Mouse (Mus musculus): ENCODE measurements around the gene Tmem132c. TPM values are rescaled to one million over a fixed set of nuclear protein-coding genes. Genes with fewer than 3 reads are reported as not detected.
A peak's percentile ranks its signal among the peaks of the same experiment; 100 is the strongest.

Gene Tmem132c
- polyA plus RNA-seq, 1 experiment from 2014 or later, result 30.6 TPM

DNA sequence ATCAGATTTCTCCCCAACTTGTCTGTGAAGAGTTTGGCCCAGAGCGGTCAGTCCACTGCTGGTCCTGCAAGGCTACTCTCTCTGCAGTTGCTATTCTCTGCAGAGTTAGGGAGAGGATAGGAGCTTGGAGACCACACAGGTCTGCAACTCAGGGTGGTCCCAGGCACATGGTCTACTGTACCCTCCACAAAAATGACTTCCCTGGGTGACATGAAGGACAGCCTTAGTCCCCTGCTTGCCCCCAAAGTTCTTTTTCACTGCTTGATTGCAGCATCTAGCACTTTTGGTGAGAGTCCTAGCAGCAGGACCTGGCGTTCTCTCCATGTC, 69.4 kb downstream of the Tmem132c start:
- Histone ChIP-seq H3K9ac (no peak overlapping the region), H3K27ac (no peak overlapping the region), H3K4me3 (no peak overlapping the region), H3K36me3 (no peaks in the 10 kb centered on the region), H3K4me1 (peaks cover 9% of the 10 kb centered on the region), H3K27me3 (no peaks in the 10 kb centered on the region), H3K4me2 (replicated peaks) (no peak overlapping the region), H3K9me3 (replicated peaks) (no peaks in the 10 kb centered on the region)
- 65% methylated on average over 2 of the region's 2 CpGs for WGBS
- ATAC-seq (ENCODE audit: low FRiP score), result no peak

DNA sequence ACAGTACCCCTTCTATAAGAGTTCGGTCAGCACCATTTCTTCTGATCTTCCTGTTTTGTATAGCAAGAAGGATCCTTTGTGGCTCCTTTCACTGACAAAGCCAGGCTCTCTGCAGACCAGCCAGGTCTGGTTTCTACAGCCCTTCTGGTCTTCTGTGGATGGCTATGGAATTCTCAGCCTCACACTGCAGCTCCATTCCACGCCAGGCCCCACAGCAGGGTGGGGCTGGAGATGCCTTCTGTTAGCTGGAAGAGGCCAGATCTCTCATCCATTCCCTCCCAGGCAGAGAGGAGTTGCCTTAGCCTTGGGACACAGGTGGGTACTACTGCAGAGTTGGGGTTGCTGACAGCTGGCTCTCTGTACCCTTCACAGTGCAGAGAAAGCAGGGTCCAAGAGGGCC, 72.0 kb downstream of the Tmem132c start:
- H3K27ac ChIP-seq, result no peak overlapping the region
- no peaks in the 10 kb centered on the region for H3K36me3 ChIP-seq
- no peak for ATAC-seq (ENCODE audit: low FRiP score)
- peaks cover 10% of the 10 kb centered on the region for H3K4me1 ChIP-seq
- H3K9me3 ChIP-seq (replicated peaks), result no peaks in the 10 kb centered on the region
- no peaks in the 10 kb centered on the region for H3K27me3 ChIP-seq
- H3K4me2 ChIP-seq (replicated peaks), result no peak overlapping the region
- WGBS, result 84% methylated on average over 2 of the region's 2 CpGs
- no peak overlapping the region for H3K9ac ChIP-seq
- no peak overlapping the region for H3K4me3 ChIP-seq

DNA sequence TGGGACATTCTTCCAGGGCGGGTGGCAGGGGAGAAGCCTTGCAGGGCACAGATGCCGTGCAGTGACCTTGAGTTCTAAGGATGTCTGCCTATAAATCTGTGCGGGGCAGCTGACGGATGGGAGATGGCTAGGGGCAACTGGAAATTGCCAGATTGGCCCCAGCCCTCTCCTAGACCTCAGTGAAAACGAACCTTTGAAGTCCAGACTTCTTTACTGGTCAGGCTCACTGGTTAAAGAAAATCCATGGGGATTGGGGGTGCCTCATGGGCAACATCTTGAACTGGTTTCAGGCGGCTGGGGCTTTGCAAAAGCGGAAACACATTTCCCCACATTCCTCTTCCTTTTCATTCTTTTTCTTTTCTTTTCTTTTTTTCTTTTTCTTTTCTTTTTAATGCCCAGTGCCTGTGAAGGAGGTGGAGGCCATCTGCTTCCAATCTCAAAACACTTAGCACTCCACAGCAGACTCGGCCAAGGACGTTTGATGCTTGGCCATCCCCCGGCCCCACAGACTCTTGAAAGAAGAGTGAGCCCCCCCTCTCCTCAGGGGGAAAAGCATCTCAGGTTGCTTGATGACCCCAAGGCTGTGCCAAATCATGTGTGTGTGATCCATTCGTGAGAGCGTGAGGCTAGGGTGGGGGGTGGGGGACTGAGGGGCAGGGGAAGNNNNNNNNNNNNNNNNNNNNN, 77.6 kb downstream of the Tmem132c start:
- Histone ChIP-seq H3K4me1 (peaks cover 50% of the 10 kb centered on the region), H3K9ac (no peak overlapping the region), H3K4me3 (no peak overlapping the region), H3K4me2 (replicated peaks) (no peak overlapping the region), H3K27ac (no peak overlapping the region), H3K9me3 (replicated peaks) (no peaks in the 10 kb centered on the region), H3K27me3 (no peaks in the 10 kb centered on the region), H3K36me3 (no peaks in the 10 kb centered on the region)
- no peak for ATAC-seq (ENCODE audit: low FRiP score)
- 20% methylated on average over 12 of the region's 12 CpGs for WGBS

DNA sequence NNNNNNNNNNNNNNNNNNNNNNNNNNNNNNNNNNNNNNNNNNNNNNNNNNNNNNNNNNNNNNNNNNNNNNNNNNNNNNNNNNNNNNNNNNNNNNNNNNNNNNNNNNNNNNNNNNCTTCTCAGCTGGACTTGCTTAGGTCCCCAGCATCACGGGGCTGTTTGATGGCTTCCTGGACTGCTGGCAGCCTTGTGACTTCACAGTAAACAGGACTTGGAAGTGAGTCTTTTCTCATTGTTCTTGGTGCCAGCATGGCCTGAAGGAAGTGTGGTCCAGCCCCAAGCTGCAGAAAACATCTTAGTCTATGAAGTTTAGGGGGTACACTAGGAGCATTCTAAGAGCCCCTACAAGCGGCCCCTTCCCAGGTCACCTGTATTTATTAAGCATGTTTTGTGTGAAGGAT, 83.0 kb downstream of the Tmem132c start:
- no peaks in the 10 kb centered on the region for H3K27me3 ChIP-seq
- ATAC-seq (ENCODE audit: low FRiP score), result peak; percentile 9; the same call in 1 of the 2 replicates
- peaks cover 50% of the 10 kb centered on the region for H3K4me1 ChIP-seq
- peak overlapping the region; percentile 87 for H3K27ac ChIP-seq
- H3K4me3 ChIP-seq, result no peak overlapping the region
- H3K36me3 ChIP-seq, result no peaks in the 10 kb centered on the region
- H3K9ac ChIP-seq, result peak overlapping the region; percentile 38; the same call in 1 of the 2 replicates
- WGBS, result 36% methylated on average over 2 of the region's 2 CpGs
- peak overlapping the region; percentile 40 for H3K4me2 ChIP-seq (replicated peaks)
- H3K9me3 ChIP-seq (replicated peaks), result no peaks in the 10 kb centered on the region

DNA sequence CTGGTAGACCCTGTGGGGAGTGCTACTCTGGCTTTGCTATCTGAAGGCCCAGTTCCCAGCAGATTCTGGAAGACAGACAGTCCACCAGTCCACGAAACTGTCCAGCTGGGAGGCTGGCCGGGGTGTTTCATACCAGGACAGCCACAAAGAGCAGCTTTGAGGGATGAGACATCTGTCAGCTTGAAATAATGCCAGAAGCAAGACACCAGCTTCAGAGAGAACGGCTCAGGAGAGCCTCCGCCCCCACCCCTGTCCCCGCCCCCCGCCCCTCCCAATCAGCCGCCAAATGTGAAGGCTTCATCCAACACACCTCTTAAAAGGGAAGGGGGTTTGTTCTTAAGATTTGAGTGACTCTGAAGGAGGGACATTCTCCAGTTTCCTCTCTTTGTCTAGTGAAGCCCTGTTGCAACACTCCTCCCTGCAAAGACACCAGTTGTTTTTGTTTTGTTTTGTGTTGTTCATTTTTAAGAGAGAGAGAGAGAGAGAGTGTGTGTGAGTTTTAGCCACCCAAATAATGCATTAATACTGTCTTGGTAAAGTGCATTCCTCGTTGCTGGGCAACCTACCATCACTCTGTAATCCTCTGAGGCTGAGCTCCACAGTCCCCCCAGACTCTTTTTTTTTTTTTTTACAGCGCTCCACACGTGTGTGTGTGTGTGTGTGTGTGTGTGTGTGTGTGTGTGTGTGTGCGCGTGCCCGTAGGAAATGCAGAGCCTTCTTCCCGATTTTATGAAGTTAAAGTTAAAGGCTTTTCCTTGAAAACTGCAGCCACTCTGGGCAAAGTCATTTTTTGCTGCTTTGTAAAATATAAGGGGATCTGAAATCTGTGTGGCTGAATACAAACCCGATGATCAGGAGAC, 94.7 kb downstream of the Tmem132c start:
- H3K4me1 ChIP-seq, result peaks cover 38% of the 10 kb centered on the region

DNA sequence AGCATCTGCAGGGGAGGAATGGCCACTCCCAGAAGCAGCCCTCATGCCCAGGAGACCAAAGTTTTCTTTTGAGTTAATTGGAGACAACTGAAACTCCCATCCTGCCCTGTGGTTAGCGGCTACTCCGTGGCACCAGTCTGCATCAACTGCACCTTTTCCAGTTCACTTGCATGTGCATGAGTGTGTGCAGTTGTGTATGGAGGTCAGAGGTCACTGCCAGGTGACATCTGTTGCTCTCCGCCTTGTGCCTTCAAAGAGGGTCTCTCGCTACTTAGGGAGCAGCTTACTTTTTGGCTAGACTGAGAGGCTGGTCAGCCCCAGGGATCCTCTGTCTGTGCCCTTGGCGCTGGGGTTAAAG, 95.3 kb downstream of the Tmem132c start:
- Histone ChIP-seq H3K9ac (no peak overlapping the region), H3K4me3 (no peak overlapping the region), H3K4me2 (replicated peaks) (peak overlapping the region; percentile 33), H3K4me1 (peaks cover 38% of the 10 kb centered on the region), H3K9me3 (replicated peaks) (no peaks in the 10 kb centered on the region), H3K36me3 (no peaks in the 10 kb centered on the region), H3K27me3 (no peaks in the 10 kb centered on the region), H3K27ac (0 out of 2 replicates have a peak overlapping the region, but pooled peaks have one; percentile 5)
- WGBS, result 7% methylated on average over 5 of the region's 5 CpGs
- ATAC-seq (ENCODE audit: low FRiP score), result no peak

More for the DNA sequence above, 94.7 kb downstream of the Tmem132c start:
- Histone ChIP-seq H3K9me3 (replicated peaks) (no peaks in the 10 kb centered on the region), H3K9ac (no peak overlapping the region), H3K27ac (peak overlapping the region; percentile 72), H3K36me3 (no peaks in the 10 kb centered on the region), H3K4me3 (no peak overlapping the region), H3K4me2 (replicated peaks) (peak overlapping the region; percentile 33), H3K27me3 (no peaks in the 10 kb centered on the region)
- ATAC-seq (ENCODE audit: low FRiP score), result peak; percentile 75
- WGBS, result 7% methylated on average over 15 of the region's 15 CpGs

DNA sequence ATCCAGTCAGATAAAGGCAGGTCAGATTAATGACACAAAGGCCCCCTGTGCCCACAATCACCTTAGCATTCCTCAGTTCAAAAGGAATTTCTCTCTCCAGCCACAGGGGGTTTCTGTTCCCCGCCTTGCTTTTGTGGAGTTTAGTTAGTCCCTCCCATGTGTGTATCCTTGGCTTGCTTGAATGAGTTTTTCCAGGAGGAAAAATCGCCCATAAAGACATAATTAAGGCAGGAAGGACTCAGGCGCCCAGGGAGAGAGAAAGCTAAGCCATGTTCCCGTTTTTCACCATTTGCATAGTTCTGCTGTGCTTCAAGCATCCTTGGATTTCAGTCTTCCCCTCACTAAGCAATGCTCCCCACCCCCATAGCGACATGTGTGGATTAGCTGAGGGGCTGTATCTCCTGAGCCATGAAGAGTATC, 97.4 kb downstream of the Tmem132c start:
- Histone ChIP-seq H3K36me3 (no peaks in the 10 kb centered on the region), H3K4me3 (no peak overlapping the region), H3K9ac (no peak overlapping the region), H3K27me3 (no peaks in the 10 kb centered on the region), H3K4me2 (replicated peaks) (0 out of 2 replicates have a peak overlapping the region, but pooled peaks have one; percentile 6), H3K9me3 (replicated peaks) (no peaks in the 10 kb centered on the region), H3K27ac (peak overlapping the region; percentile 68), H3K4me1 (peaks cover 38% of the 10 kb centered on the region)
- 5% methylated on average over 5 of the region's 5 CpGs for WGBS
- no peak for ATAC-seq (ENCODE audit: low FRiP score)

DNA sequence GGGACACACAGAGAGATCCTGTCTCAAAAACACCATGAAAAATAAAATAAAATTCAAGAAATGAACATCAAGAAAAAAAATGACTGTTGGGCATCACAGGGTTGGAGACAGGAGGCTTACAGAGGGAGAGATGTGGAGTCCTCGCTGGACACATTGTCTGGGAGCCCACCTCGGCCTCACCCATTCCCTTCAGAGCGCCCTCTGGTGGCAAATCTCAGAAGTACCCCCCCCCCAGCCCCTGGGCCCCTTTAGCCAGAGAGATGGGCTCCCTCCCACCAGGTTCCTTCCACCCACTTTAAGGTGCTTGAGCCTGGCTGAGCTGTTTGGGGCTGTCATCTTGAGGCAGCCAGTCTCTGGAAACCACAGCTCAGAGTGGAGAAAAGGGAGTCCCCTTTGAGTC, 99.5 kb downstream of the Tmem132c start:
- Histone ChIP-seq H3K9me3 (replicated peaks) (no peaks in the 10 kb centered on the region), H3K9ac (no peak overlapping the region), H3K27ac (no peak overlapping the region), H3K27me3 (no peaks in the 10 kb centered on the region), H3K4me2 (replicated peaks) (no peak overlapping the region), H3K36me3 (no peaks in the 10 kb centered on the region), H3K4me3 (no peak overlapping the region), H3K4me1 (peaks cover 34% of the 10 kb centered on the region)
- WGBS, result 38% methylated on average over 3 of the region's 3 CpGs
- no peak for ATAC-seq (ENCODE audit: low FRiP score)

DNA sequence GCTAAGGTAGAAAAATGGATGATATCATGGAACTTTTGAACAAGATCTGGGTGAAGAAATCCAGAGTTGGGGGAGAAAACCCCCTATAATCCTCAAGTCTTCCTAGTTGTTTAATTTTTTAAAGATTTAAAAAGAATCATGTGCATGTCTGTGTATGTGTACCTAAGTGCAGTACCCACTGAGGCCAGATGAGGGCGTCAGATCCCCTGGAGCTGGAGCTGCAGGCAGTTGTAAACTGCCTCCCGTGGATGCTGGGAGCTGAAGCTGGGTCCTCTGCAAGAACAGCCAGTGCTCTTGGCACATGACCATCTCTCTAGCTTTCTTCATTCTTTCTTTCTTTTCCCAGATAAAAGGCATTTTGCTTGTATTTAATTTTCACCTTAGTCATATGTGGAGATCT, 103.1 kb downstream of the Tmem132c start:
- WGBS, result 36% methylated on average over 2 of the region's 2 CpGs
- no peaks in the 10 kb centered on the region for H3K36me3 ChIP-seq
- no peak overlapping the region for H3K27ac ChIP-seq
- no peak for ATAC-seq (ENCODE audit: low FRiP score)
- no peaks in the 10 kb centered on the region for H3K27me3 ChIP-seq
- no peak overlapping the region for H3K9ac ChIP-seq
- peaks cover 23% of the 10 kb centered on the region for H3K4me1 ChIP-seq
- H3K9me3 ChIP-seq (replicated peaks), result no peaks in the 10 kb centered on the region
- no peak overlapping the region for H3K4me3 ChIP-seq
- H3K4me2 ChIP-seq (replicated peaks), result no peak overlapping the region

DNA sequence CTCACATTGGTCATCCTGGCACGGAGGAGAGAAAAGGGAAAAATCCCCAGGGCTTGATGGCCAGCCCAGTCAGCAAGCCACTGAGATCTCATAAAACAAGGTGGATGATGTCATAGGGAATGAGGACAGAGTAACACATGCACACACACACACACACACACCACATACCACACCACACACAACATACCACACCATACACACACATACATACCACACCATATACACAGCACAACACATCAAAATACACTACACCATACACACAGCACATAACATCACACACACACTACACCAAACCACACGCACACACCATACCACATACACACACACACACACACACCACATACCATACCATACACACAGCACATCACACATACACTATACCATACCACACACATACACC, 104.8 kb downstream of the Tmem132c start:
- H3K4me2 ChIP-seq (replicated peaks), result no peak overlapping the region
- 65% methylated on average over 2 of the region's 2 CpGs for WGBS
- peaks cover 23% of the 10 kb centered on the region for H3K4me1 ChIP-seq
- H3K9me3 ChIP-seq (replicated peaks), result no peaks in the 10 kb centered on the region
- no peak overlapping the region for H3K9ac ChIP-seq
- H3K36me3 ChIP-seq, result no peaks in the 10 kb centered on the region
- no peak overlapping the region for H3K4me3 ChIP-seq
- H3K27ac ChIP-seq, result no peak overlapping the region
- H3K27me3 ChIP-seq, result no peaks in the 10 kb centered on the region
- ATAC-seq (ENCODE audit: low FRiP score), result peak; percentile 38; the same call in 1 of the 2 replicates

DNA sequence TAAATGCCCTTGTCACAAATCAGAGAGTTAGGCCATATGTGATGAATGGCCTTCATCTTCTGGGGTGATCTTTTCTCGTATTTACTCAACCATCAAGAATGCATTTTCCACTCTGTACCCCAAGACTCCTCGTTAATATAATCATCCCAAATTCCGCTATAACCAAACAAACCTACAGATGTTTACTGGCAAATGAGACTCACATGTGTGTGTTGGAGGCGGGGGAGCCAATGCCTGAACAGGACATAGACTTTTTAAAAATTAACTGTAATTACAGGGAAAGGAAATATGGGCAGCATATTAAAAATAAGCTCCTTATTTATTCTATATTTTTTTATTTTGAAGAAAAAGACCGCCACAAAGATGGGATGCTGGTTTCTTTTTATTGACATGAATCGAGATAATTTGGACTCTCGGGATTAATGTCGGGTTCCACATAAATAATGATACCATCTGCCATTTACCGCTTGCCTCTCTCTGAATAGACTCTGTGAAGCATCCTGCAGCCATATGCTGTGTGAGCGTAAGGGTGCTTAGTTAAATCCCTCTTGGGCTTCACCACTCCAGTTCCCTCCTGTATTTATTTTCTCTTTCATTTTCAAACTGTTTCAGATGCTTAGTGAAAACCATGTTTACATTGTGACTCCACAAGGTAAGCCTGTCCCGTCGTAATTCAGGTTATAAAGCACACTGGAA, 105.6 kb downstream of the Tmem132c start:
- 45% methylated on average over 12 of the region's 12 CpGs for WGBS
- H3K9ac ChIP-seq, result no peak overlapping the region
- no peak for ATAC-seq (ENCODE audit: low FRiP score)

More for the DNA sequence above, 105.6 kb downstream of the Tmem132c start:
- Histone ChIP-seq H3K4me2 (replicated peaks) (no peak overlapping the region), H3K27ac (peak overlapping the region; percentile 52; the same call in 1 of the 2 replicates), H3K4me1 (peaks cover 23% of the 10 kb centered on the region), H3K27me3 (no peaks in the 10 kb centered on the region), H3K9me3 (replicated peaks) (no peaks in the 10 kb centered on the region), H3K36me3 (no peaks in the 10 kb centered on the region), H3K4me3 (no peak overlapping the region)
